Mouse (Mus musculus) monocyte, adult 5-6 weeks (primary cell): ENCODE results near the gene Ctdsp1. TPM values are rescaled to one million over a fixed set of nuclear protein-coding genes. Genes with fewer than 3 reads are reported as not detected.
A peak's percentile ranks its signal among the peaks of the same experiment; 100 is the strongest.

Experiments used
- ATAC-seq: fragments of 153-309, 156-312 bp; replicated peaks from 2 replicates; pipeline ENCODE4 v1.8.0; 2017; ENCODE audit warnings: mild to moderate bottlenecking; ENCODE audit not compliant: low TSS enrichment, insufficient number of reproducible peaks, severe bottlenecking, poor library complexity, low FRiP score
- total RNA-seq: library from RNA; stranded (forward); fragments of 200-1000, 200-491, 200-594 nt; gene quantifications from 3 replicates; pipeline ENCODE4 v1.2.3, GENCODE M21; 2017

The Ctdsp1 gene
- 31.8 to 64.2 TPM (median 34.4 TPM) in 3 replicates for total RNA-seq

DNA sequence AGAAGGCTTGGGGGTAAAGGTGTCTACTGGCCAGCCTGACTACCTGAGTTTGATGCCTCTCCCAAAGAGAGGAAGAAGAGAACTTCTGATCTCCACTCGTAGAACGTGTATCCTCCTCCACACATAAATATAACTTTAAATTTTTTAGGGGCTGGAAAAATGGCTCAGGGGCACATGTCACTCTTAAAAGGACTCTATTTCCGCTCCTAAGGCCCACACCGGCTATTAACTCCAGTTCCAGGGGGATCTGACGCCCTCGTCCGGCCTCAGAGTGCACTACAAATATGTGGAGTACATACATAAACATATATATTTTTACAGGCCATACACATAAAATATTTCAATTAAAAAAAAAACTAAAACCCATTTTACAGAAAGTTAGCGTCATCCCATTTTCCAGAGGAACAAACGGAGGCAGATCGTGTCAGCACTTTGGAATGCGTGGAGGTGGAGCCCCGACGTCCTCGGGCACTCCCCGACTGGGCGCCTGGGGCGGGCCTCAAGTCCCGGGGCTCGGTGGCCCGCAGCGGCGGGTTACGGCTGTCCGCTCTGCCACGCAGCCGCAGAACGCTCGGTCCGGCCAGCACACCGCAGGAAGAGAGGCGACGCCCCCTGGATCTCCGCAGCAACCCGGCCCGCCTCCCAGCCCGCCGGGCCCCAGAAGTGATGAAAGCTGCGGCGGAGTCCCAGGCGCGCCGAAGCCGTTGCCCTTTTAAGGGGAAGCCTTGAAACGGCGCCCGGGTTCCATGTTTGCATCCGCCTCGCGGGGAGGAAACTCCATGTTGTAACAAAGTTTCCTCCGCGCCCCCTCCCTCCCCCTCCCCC lies at the start of gene Ctdsp1:
Gene Ctdsp1, plus strand, starts transcription at position 586 of the 825 bp plus-strand sequence.
- ATAC-seq: peak; percentile 54

DNA sequence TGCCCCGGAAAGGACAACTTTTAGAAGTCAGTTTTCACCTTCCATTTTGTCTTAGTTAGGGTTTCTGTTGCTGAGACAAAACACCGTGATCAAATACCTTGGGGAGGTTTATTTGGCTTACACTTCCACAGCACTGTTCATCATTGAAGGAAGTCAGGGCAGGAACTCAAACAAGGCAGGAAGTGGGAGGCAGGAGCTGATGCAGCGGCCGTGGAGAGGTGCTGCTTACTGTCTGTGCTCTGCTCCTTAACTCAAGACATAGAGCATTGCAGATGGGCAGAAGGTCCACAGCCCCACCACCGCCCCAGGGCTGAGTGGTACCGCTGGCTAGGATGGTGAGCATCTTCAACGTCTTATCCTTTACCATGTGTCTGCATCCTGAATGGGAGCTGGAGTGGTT lies 49.4 kb upstream of the Ctdsp1 start:
- ATAC-seq: no peak

DNA sequence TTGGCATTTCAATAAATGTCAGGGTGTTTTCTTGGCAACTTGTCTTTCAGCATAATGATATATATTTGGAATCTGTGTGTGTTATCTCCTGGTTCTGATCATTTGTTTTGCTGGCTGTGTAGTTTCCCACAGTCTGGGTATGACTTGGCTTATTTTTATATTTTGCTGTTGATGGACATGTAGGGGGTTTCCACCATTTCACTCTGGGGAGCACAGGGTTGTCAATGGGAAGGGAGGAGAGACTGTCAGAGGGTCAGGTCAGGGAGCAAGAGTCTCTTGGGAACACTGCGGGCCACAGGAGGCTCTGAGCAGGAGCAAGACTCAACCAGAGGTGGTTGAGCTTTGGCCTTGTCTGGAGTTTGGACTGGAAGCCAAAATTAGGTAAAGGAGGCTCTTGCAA lies 49.0 kb upstream of the Ctdsp1 start:
- no peak for ATAC-seq

DNA sequence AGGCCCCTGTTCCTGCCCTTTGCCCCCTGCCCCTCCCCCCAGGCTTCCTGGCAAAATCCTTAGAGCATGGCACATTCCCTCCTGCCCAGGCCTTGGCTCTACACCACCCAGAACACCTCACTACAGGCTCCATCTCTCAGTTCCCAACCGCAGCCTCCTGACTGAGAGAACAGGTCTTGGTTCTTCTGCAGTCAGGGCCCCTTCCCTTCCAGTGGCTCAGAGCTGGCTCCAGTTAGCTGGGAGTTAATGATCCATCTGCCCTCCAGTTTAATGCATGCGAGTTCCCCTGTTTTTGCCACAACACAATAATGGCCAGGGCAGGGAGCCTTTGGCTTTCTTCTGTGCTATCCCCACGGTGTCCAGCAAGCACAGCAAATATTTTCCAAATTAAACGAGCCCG lies 48.1 kb upstream of the Ctdsp1 start:
- no peak for ATAC-seq

DNA sequence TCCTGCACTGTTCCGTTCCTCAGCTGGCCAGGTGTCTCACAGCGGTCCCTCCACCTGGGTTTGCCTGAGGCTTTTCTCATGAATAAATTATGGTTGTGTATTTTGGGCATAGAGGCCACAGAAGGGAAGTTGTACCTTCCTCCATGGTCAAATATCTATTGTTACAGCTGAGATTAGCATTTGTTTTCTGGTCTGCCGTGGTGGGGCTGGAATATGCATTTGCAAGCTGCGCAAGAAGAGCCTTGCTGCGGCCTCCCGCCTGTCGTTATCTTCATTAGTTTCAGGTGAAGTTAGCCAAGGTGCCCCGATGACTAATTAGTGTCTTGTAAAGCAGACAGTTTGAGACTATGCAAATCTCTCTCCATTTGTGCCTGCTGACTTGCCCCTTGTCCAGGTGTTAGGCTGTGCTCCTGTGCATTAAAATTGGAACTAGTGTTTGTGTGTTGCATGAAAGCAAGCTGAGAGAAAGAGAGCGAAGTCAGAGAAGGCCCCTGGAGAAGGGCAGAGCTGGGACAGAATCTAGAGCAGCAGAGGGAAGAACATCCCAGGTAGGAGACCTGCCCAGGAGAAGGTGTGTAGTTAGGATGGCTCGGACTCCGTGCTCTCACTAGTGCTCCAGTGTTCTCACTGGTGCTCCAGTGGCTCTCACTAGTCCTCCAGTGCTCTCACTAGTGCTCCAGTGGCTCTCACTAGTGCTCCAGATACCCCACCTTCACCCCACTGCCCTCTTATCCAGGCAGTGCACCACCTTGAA lies 47.0 kb upstream of the Ctdsp1 start:
- no peak for ATAC-seq

DNA sequence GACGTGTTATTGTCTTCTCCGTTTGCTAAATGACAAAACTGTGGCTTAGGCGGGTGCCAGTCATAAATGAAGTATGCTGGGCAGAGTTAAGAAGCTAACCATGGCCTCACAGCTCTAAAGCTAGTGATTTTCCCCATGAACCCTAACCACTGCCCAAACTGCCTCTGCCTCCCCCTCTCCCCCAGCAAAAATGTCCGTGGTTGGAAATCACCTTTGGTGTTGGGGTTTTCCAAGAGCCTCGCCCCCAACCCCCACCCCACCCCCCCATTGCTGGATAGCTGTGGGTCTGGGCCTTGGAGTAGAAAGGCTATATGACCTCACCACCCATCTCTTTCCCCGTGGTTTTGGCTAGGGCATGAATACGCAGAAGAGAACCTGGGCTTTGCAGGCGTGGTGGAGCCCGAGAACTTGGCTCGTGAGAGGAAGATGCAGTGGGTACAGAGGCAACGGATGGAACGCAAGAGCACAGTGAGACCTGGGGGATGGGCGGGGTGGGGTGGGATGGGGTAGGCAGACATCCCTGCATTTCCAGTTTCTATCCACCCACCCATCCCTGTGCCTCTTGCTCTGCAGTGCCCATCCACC lies 40.0 kb upstream of the Ctdsp1 start:
- no peak for ATAC-seq

DNA sequence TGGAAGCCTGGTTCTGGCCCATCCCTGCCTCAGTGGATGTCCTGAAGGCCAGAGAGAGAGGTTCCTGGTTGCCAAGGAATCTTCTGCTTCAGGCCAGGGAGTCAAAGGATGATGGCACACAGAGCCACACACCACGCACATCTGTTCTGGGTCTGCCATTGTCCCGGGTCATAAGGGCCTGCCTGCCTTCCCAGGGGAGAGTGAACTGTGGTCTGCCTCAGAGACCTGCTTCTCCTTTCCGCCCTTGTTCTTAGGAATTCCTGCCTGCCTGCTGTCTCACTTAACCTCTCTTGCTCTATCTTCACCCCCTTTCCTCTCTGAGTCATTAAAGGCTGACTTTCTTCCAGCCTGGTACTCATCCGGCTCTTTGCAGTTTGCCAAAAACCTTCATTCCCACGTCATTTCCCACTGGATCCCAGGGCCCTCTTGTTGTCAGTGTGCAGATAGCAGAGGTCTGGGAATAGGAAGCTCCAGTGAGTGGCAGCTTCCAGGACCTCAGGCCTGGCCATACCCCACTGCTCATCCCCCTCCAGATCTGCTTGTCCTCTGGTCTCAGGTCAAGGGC lies 38.7 kb upstream of the Ctdsp1 start:
- no peak for ATAC-seq

DNA sequence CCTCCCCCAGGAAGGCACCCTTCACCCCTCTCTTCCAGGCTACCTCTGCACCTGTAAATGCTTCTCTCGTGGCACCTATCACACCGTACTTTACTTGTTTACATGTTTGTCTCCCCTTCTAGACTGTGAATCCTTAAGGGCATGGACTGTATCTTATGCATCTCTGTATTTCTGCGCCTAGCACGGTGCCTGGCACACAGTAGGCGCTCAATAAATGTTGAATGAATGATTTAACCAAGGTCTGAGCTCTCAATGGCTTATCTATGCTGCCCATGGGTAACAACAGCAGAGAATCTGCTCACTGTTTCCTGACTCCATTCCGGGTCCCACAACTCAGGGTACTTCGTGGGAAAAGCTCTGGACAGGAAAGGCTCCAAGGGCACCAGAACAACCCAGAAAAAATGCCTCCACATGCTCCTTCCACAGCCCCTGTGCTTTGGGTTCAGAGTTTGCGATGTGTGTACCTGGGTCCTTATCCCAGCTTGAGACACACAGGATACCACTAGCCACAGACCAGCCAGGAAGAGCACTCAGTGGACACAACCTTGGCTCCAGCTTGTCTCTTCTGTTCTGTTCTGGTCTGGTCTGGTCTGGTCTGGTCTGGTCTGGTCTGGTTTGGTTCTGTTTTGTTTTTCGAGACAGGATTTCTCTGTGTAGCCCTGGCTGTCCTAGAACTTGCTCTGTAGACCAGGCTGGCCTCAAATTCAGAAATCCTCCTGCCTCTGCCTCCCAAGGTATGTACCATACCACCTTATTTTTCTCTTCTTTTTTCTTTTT lies 37.7 kb upstream of the Ctdsp1 start:
- no peak for ATAC-seq

DNA sequence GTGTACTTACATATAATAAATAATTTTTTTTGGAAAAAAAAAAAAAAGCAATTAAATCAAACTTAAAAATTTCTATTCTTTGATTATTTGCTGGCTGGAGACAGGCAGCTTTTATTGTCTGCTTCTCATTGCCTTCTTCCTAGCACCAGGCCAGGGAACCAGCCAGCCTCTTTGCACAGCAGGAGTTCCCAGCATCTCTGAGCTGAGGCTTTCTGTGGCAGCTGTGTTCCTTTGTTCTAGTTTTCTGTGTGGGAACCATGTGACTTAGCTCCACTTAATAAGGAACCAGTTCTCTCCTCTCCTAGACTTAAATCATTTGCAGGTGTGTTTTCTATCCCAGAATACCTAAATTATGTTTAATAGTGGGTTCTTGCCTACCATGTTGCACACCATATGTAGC lies 33.8 kb upstream of the Ctdsp1 start:
- ATAC-seq: no peak

DNA sequence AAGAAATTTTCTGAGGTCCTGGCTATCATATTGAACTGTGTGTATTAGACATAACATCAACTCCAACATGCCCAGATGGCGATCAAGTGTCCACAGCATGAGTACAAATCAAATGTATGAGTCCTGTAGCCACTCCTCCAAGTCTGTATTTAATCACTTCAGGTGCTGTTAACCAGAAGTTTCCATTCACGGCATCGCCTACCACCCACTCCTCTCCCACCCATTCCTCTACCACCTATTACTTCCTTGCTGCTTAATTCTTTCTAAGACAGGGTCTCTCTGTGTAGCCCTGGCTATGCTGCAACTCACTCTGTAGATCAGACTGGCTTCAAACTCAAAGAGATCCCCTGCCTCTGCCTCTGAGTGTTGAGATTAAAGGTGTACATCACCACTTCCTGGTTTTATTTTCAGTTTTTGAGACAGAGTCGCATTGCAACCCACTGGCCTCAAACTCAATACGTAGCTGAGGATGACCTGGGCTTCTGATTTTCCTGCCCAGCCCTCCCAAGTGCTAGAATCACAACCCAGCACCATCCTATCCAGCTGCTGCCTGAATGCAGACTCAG lies 31.3 kb upstream of the Ctdsp1 start:
- no peak for ATAC-seq

DNA sequence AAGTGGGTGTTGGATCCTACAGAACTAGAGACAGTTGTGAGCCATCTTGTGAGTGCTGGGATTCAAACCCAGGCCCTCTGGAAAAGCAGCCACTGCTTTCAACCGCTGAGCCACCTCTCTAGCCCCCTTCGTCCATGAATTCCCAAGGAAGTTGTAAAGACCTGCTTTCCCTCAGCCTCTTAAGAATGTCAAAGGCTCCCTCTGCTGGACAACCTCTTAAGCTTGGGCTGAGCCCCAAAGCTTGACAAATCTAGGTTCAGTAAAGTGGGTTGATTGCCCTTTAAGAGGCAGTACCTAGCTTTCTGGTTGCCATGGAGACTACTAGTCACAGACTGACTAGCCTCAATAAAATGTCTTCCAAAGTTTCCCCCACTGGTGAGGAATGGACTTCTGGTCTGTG lies 29.5 kb upstream of the Ctdsp1 start, which contains the start of gene Catip:
Gene Catip, plus strand, starts transcription at position 297 of the 400 bp plus-strand sequence.
- peak; percentile 82 for ATAC-seq

DNA sequence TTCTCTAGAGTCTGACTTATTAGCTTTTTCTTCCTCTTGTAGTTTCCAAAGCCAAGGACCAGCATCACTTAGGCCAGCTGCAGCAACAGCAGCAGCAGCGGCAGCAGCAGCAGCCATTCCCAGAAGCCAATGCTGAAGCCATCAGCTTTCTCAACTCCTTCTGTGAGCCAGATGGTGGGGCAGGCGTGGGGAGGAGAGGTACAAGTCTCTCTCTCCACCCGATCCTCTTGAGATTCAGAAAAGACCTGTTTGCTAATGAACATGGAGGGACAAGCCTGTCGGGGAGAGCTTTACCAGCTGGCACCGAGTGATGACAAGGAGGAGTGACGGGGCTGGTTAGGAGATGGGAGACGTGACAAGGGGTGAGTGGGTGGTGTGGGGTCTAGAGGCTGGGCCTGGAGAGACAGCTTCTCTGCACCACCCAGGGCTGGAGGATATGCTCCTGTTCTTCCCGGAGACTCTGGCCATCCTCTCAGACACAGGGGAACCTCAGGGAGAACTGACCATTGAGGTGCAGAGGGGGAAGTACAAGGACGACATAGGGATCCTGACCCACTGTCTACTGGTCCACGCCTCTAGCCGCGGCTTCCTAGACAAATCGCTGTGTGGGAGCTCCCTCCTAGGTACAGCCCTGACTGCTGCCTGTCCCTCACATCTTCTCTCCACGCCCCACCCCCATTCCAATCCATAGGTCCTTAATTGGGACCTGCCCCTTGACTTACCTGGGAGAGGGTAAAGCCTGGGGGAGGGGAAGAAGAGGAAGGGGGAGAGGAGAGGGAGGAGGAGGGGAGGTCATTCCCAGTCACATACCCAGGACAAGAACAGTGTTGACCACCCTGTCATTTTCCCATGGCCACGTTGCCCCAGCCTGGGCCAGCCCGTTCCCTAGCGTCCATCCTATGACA lies 28.7 kb upstream of the Ctdsp1 start:
- no peak for ATAC-seq

DNA sequence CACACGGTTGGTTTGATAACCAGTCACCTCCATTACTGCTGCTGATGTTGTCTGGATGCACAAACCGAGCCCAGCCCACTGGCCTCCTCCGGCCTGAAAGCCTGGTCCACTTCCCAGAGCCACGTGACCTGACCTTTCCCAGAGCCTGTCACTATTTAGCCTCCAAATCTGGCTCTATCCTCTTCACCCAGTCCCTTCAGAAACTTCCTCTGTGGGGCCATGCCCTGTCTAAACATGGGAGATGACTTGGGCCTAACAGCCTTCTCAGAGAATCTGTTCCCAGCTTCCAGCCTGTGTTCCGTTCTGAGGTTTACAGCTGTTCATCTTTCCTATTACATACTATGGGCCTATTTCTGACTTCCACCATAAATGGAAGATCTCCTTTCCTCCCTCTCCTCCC lies 27.9 kb upstream of the Ctdsp1 start:
- no peak for ATAC-seq

DNA sequence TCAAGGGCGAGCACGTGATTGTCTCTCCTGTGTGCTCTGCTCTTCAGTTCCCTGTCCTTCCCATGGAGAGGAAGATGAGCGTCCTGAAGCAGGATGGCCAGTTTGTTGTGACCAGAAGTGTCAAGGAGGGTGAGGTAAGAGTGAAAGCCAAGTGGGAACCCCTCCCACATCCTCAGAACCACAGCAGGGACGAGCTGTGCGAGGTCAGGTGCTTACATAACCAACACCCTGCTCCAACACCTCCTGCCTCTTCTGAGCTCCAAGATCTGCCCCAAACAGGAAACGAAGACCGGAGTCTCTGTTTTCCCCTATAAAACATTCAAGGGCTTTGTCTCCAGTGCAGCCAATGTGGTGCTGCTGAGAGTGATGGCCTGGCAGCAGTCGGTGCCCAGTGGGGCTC lies 27.0 kb upstream of the Ctdsp1 start:
- no peak for ATAC-seq

DNA sequence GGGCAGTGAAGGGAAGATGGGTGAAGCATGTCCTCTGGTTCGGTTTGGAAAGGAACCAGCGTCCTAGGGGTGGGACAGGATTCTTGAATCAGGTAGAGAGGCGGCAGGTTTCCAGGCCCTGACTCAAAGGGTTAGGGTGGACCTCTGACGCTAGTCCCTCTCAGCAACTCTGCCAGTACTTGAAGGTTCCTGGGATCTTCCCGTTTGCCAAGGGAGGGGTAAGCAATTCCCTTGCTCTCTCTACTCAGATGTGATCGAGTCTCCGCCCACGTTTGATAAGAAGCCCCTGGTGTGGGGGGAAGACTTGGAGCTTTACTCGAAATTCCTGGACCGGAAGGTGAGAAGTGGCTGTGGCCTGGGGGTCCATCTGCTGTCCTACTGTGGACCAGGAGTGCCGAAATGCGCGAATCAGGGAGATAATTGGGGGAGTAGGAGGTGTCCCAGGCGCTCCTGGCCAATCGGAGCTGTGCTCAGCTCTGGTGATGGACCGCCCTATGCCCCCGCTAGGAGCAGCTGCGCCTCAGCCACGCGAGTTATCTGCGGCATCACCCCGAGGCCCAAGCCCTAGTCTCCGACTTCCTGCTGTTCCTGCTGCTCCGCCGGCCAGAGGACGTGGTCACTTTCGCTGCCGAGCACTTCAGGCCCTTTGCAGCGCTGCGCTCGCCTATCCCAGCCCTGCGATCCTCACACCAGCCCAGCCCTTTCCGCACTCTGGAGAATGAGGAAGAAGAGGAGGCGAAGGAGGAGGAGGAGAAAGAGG lies 23.2 kb upstream of the Ctdsp1 start:
- ATAC-seq: peak; percentile 69

DNA sequence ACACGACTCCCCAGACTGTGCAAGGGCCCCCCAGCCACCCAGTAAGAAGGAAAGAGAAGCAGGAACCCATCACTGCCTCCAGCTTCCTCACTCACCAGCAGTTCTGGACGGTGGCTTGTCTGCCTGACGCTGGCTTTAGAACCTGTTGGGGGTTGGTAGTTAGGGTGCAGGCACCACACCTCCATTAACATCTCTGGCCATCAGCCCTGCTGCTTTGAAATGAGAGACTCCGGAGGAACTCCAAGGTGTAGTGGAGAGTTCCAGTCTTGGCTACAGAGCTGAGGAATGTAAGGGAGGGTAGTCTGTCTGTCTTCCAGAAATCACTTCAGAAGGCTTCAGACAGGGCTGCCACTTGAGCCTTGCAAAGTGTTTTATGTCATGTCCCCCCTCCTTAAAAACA lies 21.3 kb upstream of the Ctdsp1 start:
- ATAC-seq: no peak

DNA sequence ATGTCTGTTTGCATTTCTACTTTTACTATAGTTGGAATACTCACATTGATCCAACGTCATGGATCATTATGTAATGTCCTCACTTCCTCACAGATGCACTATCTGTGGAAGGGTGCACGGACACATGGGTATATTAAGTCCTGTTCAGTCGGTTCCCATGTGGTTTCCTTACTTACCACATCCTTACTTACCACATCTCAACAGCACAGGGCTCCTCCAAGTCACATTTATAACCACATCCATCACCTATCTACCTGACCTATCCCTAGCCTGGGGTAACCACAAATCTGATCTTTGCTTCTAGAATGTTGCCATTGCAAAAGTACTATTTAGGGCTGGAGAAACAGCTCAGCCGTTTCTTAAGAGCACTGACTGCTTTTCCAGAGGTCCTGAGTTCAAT lies 17.9 kb upstream of the Ctdsp1 start:
- peak; percentile 37 for ATAC-seq
